Mouse (Mus musculus) midbrain, postnatal 0 days (tissue): ENCODE measurements at regions not wholly inside any gene's neighbourhood (a gene's known extent, or its start where the extent isn't known, plus 50 kb on each side); places are given as distances from the start of the nearest gene placed in this dataset.
A peak's percentile ranks its signal among the peaks of the same experiment; 100 is the strongest.

Experiments
- ATAC-seq: fragments of 200-750 bp; cut with Nextera tagmentation; 2 replicates; pipeline ENCODE4 v1.8.0; 2017; ENCODE audit warnings: moderate number of reproducible peaks, mild to moderate bottlenecking, moderate TSS enrichment, moderate library complexity; ENCODE audit not compliant: low FRiP score
- DNase-seq: peaks from one replicate; pipeline ENCODE4 v3.0.0-alpha.2; 2015; ENCODE audit warnings: low spot score
- H3K27ac ChIP-seq: fragments of 300-500 bp; sonication (generic); 2 replicates; pipeline ENCODE4 v1.5.1; 2014; ENCODE audit warnings: low read depth, mild to moderate bottlenecking, low read length, mixed read lengths
- H3K27me3 ChIP-seq: fragments of 300-500 bp; sonication (generic); 2 replicates; pipeline ENCODE4 v1.6.1; 2014; ENCODE audit warnings: low read length, control low read depth, mixed read lengths; ENCODE audit not compliant: insufficient read depth
- H3K36me3 ChIP-seq: fragments of 300-500 bp; sonication (generic); 2 replicates; pipeline ENCODE4 v1.6.1; 2014; ENCODE audit warnings: low read length, control low read depth, mixed read lengths; ENCODE audit not compliant: insufficient read depth
- H3K4me1 ChIP-seq: fragments of 300-500 bp; sonication (generic); 2 replicates; pipeline ENCODE4 v1.6.1; 2014; ENCODE audit warnings: mild to moderate bottlenecking, control low read depth, antibody characterized with exemption, low read length, mixed read lengths; ENCODE audit not compliant: insufficient read depth
- H3K4me2 ChIP-seq: fragments of 300-500 bp; sonication (generic); 2 replicates; pipeline ENCODE4 v1.6.1; 2014; ENCODE audit warnings: low read depth, mild to moderate bottlenecking, low read length, mixed read lengths; ENCODE audit not compliant: poor library complexity, severe bottlenecking
- H3K4me3 ChIP-seq: fragments of 300-500 bp; sonication (generic); 2 replicates; pipeline ENCODE4 v1.5.1; 2014; ENCODE audit warnings: low read depth, mild to moderate bottlenecking, low read length, moderate library complexity
- H3K9ac ChIP-seq: fragments of 300-500 bp; sonication (generic); replicated peaks from 2 replicates; pipeline ENCODE4 v1.6.1; 2014; ENCODE audit warnings: mild to moderate bottlenecking, low read length, moderate library complexity, mixed read lengths; ENCODE audit not compliant: poor library complexity, severe bottlenecking
- H3K9me3 ChIP-seq: fragments of 300-500 bp; sonication (generic); 2 replicates; pipeline ENCODE4 v1.6.1; 2016; ENCODE audit warnings: low read length, control low read depth
- CTCF ChIP-seq: IDR thresholded peaks from 2 replicates; pipeline ENCODE4 v1.5.1; 2016; ENCODE audit warnings: antibody characterized with exemption, mild to moderate bottlenecking
- WGBS: fragments of 180-500 bp; shearing (Covaris S2); extraction: QIAGEN DNeasy Blood & Tissue Kit; methylation state at CpG from one replicate; pipeline ENCODE4 v1.1.7; 2014; 5-methylcytosine and 5-hydroxymethylcytosine counted together

DNA sequence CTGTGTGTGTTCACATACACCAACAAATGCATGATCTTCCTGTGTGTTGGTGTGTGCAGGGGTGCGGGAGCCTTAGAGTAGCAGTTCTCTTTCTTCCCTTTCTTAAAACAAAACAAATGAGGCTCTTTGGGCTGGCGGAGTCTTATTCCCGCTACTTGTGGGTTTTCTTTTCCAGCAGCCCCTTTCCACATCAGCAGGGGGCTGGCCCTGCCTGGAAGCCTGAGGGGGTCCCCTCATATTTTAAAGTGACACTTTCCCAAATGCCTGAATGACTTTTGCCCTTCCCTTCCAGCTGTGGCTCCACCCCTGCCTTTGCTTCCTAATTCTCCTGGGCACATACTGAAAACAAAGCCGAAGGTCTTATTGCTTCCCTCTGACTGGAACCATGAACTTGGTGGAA, 498.3 kb upstream of the Mki67 start:
- ATAC-seq (no peak), DNase-seq (no peak)
- H3K4me2 ChIP-seq = no peak overlapping the region
- H3K4me1 ChIP-seq = peaks cover 11% of the 10 kb centered on the region; the same call in 1 of the 2 replicates
- H3K4me3 ChIP-seq = no peak overlapping the region
- H3K9me3 ChIP-seq = no peaks in the 10 kb centered on the region
- no peak overlapping the region for H3K27ac ChIP-seq
- no peak overlapping the region for H3K9ac ChIP-seq
- TF ChIP-seq CTCF = no peak
- H3K27me3 ChIP-seq = peaks cover 3% of the 10 kb centered on the region; the same call in 1 of the 2 replicates
- H3K36me3 ChIP-seq = no peaks in the 10 kb centered on the region
- WGBS = 75% methylated on average over 4 of the region's 4 CpGs

- Histone ChIP-seq H3K27ac (no peak overlapping the region), H3K36me3 (no peaks in the 10 kb centered on the region)
- no peak for ATAC-seq
These were observed 500.6 kb upstream of the Mki67 start for GRCm38 (mm10) chr7:136216734-136217133.

DNA sequence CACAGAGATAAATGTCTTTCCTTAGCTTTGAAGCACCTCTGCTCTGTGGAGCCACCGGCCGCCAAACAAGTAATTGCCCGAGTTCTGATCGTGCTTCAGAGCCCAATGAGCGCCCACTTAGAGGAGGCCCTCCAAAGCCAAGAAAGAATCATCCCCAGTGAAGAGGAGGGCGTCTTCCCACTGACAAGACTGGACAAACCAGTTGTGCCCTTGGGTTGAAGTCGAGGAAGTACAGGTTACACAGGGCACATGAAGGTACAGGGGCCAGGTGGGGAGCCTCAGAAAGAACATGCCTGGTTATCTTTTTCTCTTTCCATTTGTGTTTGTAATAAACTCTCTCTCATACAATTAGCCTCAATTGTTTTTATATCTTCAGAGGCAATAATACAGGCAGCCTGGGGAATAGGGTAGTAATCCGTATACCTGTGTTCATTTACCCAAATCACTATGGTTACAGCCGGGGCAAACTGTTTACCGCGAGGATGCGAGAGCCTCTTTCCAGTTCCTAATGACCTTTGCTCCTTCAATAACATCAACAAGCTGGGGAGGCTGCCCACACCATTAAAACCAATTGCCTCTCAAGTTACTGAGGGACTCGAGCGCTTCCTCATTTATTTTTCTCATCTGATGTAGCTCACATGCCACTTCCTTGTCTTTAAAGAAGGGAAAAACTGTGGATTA, 503.5 kb upstream of the Mki67 start:
- Histone ChIP-seq H3K9ac (no peak overlapping the region), H3K27me3 (no peaks in the 10 kb centered on the region), H3K4me1 (peaks cover 10% of the 10 kb centered on the region; the same call in 1 of the 2 replicates), H3K4me2 (no peak overlapping the region), H3K27ac (no peak overlapping the region; the same call in 1 of the 2 replicates), H3K36me3 (no peaks in the 10 kb centered on the region), H3K4me3 (no peak overlapping the region), H3K9me3 (no peaks in the 10 kb centered on the region)
- ATAC-seq (no peak), DNase-seq (peak; percentile 42)
- WGBS = 41% methylated on average over 14 of the region's 14 CpGs
- no peak for TF ChIP-seq CTCF

More at GRCm38 (mm10) chr7:136216734-136217133, 500.6 kb upstream of the Mki67 start:
- no peak for TF ChIP-seq CTCF
- peaks cover 3% of the 10 kb centered on the region; the same call in 1 of the 2 replicates for H3K27me3 ChIP-seq
- no peak overlapping the region for H3K4me3 ChIP-seq
- no peak overlapping the region for H3K9ac ChIP-seq
- H3K4me2 ChIP-seq = no peak overlapping the region
- peaks cover 10% of the 10 kb centered on the region; the same call in 1 of the 2 replicates for H3K4me1 ChIP-seq
- no peaks in the 10 kb centered on the region for H3K9me3 ChIP-seq
- no peak for DNase-seq

- peak; percentile 34; the same call in 1 of the 2 replicates for ATAC-seq
- no peak overlapping the region for H3K9ac ChIP-seq
- H3K27me3 ChIP-seq = no peaks in the 10 kb centered on the region
- H3K4me3 ChIP-seq = no peak overlapping the region
- H3K9me3 ChIP-seq = no peaks in the 10 kb centered on the region
- H3K36me3 ChIP-seq = no peaks in the 10 kb centered on the region
- no peak; the same call in 1 of the 2 replicates for TF ChIP-seq CTCF
- WGBS = 16% methylated on average over 5 of the region's 5 CpGs
- H3K27ac ChIP-seq = peak overlapping the region; percentile 47
- no peak overlapping the region for H3K4me2 ChIP-seq
- DNase-seq = peak; percentile 72
- peaks cover 10% of the 10 kb centered on the region; the same call in 1 of the 2 replicates for H3K4me1 ChIP-seq
These were observed 504.3 kb upstream of the Mki67 start for GRCm38 (mm10) chr7:136220245-136221167.

DNA sequence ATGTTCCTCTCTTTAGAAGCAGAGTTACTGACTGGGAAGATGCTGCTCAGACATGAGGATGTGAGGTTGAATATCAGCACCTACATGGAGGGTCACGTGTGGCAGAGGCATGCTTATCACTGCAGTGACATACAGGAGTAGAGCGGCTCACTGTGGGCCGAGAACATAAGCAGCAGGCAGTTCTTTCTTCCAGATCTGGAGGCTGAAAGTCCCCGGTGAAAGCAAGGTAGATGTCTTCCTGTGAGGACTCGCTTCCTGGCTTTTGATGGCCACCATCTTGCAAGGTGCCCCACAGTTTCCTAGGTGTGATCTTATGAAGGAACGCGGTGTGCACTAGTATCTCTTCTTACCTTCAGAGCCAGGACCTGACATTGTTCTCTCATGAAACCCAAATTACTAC, 505.5 kb upstream of the Mki67 start:
- TF ChIP-seq CTCF = no peak
- H3K27ac ChIP-seq = no peak overlapping the region
- no peak overlapping the region for H3K9ac ChIP-seq
- ATAC-seq (no peak), DNase-seq (no peak)
- no peaks in the 10 kb centered on the region for H3K27me3 ChIP-seq
- no peak overlapping the region for H3K4me3 ChIP-seq
- H3K4me2 ChIP-seq = no peak overlapping the region
- H3K36me3 ChIP-seq = no peaks in the 10 kb centered on the region
- 94% methylated on average over 7 of the region's 7 CpGs for WGBS
- H3K4me1 ChIP-seq = peaks cover 10% of the 10 kb centered on the region; the same call in 1 of the 2 replicates
- H3K9me3 ChIP-seq = no peaks in the 10 kb centered on the region

DNA sequence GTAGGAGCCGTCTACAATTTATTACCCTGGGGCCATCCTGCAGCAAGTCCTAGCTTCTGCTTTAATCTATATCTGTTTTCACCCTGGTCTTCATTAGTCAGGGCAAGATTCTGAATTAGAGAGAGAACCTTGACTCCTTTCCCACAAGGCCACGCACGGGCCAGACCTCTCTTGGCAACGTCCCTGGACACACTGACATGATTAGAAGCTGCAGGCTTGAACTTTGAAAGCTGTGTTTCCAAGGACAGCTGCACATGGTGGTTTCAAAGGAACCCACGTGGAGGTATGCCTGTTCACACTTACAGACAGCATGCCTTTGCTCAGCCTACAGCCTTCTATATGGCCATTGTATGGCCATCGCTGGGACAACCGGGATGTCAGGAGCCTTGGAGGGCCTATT, 509.9 kb upstream of the Mki67 start:
- no peaks in the 10 kb centered on the region for H3K4me1 ChIP-seq
- WGBS = 55% methylated on average over 7 of the region's 7 CpGs

More for the DNA sequence above, 509.9 kb upstream of the Mki67 start:
- no peak overlapping the region for H3K9ac ChIP-seq
- no peaks in the 10 kb centered on the region for H3K27me3 ChIP-seq
- DNase-seq (no peak), ATAC-seq (no peak)
- H3K4me2 ChIP-seq = no peak overlapping the region
- no peak overlapping the region for H3K27ac ChIP-seq
- H3K4me3 ChIP-seq = no peak overlapping the region
- no peaks in the 10 kb centered on the region for H3K9me3 ChIP-seq
- TF ChIP-seq CTCF = no peak
- H3K36me3 ChIP-seq = no peaks in the 10 kb centered on the region
